Mouse (Mus musculus): Measurements from ENCODE around the gene Cask.
"Not testable (repeated sequence)": the region's sequence is repeated elsewhere in the genome, so short reads cannot be mapped to it uniquely, and the experiment has no call there.

Cask gene

DNA sequence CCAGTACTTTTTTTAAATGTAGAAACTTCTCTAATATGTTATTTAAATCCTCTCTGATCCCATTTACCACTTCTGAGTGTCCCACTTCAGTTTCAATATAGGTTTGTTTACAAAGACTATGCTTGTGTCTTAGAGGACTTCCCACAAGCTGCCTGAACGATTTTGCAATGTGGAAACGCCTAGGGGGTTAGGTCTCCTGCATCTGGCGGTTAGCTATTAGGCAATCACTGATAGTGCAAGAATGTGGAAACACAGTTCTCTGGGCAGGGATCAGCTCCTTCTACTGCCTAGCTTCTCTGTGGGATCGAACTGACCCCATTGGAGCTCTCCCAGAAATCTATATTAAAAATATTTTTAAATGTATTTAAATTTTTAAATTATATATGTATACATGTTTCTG, at the start of gene Cask:
Cask (minus strand) TSS at position 83 of the 400 bp plus-strand sequence.
- no peak for DNase-seq (ENCODE audit: low spot score)

- DNase-seq (ENCODE audit: low spot score) = no peak
Measured at GRCm38 (mm10) chrX:13889976-13890375, 38.8 kb upstream of the Cask start.

- no peak for DNase-seq (ENCODE audit: low spot score)
Measured at GRCm38 (mm10) chrX:13884348-13884747, 33.2 kb upstream of the Cask start.

DNA sequence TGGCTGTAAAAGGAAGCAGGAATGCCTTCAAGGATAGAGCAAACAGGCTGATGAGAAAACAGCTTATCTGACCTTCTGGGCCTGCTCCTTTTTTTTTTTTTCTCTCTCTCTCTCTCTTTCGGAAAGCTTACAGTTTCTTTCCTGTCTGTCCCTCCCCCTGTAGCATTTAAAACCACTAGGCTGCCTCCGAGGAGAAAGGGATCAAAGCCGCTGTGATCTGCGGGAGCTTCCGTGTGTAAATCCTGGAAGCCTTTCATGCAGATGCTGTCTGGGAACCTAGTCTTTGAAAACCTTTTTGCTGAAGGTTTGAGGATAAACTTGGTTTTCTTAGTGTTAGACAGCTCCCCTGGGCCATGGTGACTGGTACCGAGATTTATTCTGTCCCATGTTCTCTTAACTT, 30.8 kb upstream of the Cask start:
- no peak for DNase-seq (ENCODE audit: low spot score)

DNA sequence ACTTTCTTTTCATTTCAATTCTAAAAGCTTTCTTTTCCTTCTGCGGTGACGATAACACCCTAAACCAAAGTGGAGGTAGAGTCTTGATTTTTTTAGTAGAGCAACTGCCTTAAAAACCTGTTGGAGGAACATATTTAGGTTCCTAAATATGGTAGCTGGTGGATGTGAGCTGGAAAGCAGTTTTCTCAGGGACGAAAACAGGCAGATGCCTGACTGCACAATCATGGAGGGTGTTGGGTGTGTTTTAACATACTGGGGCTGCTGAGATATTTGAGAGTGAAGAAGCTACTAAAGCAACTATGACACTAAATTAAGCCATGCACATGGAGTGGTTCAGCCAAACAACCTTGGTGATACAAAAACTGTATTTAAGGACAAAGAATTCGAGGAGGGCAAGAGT, 9.0 kb upstream of the Cask start:
- DNase-seq (ENCODE audit: low spot score) = no peak

GRCm38 (mm10) chrX:13859051-13859450, 7.9 kb upstream of the Cask start:
- DNase-seq (ENCODE audit: low spot score) = no peak

DNA sequence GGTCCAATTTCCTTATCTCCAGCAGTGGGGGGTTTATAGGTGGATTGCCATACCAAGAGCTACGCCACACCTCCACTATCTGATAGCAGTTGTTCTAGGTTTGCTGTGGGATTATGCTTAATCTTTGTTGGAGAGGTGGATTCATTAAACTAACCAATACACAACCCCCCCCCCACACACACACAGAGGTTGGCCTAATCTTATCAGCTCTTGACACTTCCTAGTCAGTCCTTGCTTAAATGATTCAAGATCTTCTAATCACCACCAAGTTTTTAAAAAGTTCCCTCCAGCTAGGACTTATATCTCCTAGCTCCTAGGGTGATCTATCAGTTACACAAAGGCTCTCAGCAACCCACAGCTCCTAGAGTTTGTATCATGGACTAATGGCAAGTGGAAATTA, 2.7 kb downstream of the Cask start:
- DNase-seq (ENCODE audit: low spot score) = no peak

DNA sequence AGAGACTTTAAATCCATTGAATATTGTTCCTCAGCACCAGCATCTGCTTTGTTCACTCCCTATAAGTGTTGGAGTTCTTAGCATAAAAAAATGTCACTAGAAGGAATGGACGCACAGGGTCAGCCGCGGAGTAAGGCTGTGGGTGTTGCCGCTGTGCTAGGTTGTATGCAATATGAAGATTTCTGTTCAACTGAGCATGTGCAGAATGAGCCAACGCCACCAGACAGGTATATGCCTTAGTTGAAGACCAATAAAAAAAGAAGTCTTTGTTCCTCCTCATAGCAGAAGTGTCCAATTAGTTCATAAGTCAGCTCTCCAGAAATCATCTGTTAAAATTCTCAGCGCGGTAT, 3.7 kb downstream of the Cask start:
- DNase-seq (ENCODE audit: low spot score) = peak; percentile 21

GRCm38 (mm10) chrX:13846653-13847501, 4.3 kb downstream of the Cask start:
- DNase-seq (ENCODE audit: low spot score) = peak; percentile 90

GRCm38 (mm10) chrX:13845858-13846652, 5.1 kb downstream of the Cask start:
- peak; percentile 48 for DNase-seq (ENCODE audit: low spot score)

GRCm38 (mm10) chrX:13845141-13845857, 5.9 kb downstream of the Cask start:
- DNase-seq (ENCODE audit: low spot score) = peak; percentile 54

DNA sequence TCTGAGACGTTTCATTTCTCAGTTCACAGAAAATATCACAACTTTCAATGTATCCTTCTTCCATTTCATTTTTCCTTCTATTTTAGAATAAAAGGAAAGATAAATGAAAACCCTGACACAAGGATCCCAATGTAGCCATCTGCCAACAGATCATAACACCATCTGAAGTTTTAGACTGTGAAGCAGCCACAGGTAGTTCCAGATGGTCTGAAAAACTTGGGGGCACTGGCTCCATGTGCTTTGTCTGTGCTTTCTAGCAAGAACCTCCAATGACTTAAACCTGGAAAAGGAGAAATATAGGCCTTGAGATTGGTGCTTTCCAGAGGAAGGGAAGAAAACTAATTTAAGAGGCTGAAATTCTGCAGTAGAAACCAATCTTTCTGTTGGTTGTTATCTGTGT, 28.4 kb downstream of the Cask start:
- DNase-seq (ENCODE audit: low spot score) = no peak

DNA sequence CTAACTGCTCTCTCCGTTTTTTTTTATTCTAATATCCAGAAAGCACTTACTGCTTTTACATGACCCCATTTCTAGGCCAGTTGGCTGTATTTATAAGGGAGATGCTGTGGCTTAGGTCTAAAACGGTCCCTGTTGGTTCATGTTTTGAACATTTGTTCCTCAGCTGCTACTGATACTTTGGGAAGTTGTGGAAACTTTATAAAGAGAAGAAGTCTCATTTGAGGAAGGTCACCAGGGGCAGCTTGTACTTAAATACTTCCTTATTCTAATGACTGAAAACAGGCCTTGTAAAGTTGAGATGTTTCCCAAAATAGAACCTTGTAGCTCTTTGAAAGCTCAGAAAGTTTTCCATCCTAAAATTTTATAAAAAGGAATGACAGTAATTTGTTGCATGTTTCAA, 52.4 kb downstream of the Cask start:
- no peak for DNase-seq (ENCODE audit: low spot score)

GRCm38 (mm10) chrX:13765672-13766071, 85.5 kb downstream of the Cask start:
- DNase-seq (ENCODE audit: low spot score) = no peak

DNA sequence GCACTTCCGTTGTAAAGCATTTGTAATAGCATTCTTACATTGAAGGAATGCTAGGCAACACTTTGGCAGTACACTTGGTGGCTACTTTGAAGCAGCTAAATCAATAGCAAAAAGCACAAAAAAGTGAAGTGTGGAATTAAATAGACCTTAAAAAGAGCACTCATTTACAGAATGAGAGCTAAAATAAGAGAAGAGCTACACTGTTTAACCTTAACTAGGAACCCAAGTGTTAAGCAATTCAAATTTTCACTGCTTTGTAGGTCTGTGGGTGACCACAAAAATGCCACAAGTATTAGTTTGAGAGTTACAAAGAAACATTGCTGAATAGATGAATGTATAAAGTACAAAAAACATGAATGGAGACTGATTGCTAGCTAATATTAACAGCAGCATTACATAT, 86.1 kb downstream of the Cask start:
- DNase-seq (ENCODE audit: low spot score) = no peak

DNA sequence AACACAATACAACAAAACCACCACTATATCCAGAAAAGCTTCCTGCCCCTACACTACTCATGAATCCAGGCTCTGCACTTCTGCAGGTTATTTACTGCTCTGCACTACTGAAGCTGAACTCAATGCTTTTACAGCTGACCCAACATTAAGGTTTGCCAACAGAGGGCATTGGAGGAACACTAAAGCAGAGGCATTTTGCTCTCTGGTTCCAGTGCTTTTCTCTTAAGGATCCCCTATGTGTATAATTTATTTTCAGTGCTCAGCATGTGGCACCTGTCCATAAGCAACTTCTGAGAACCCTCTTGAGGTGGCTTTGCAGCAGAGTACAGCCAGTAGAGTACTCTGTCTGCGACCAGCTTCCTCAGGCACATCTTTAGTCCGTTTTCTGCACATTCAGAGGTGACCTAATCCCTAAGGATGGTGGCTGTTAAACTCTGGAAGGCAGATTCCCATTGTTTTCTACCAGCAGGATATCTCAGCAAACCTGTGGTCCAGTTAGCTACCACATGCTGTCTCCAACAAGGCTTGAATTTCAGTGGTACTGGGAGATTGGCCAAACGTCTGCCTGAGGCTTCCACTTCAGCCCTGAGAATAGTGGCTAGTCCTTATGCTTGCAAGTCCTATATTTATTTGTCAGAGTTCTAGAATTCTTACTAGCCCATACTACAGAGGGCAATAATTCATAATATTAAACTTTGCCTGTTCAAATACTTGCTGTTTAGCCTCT, 93.7 kb downstream of the Cask start:
- DNase-seq (ENCODE audit: low spot score) = peak; percentile 12

DNA sequence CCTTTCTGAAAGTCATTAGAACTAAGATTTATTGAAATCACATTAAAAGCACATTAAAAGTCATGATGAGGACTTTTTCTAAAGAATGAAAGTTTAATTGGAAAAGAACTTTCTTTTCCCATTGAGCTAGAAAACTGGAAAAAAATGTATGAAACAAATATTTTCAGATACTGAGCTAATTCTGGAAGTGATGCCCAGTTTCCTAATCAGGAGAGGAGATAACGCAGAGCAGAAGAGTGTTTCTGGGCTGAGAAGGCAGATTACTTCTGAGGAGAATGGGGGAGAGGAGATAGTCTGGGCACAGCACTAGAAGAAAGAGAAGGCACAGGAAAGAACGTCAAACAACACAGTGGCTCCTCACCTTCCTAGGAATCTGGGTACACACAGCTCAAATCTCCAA, 110.1 kb downstream of the Cask start:
- DNase-seq (ENCODE audit: low spot score) = no peak

GRCm38 (mm10) chrX:13730785-13731184, 120.4 kb downstream of the Cask start:
- not testable (repeated sequence) for DNase-seq (ENCODE audit: low spot score)

DNA sequence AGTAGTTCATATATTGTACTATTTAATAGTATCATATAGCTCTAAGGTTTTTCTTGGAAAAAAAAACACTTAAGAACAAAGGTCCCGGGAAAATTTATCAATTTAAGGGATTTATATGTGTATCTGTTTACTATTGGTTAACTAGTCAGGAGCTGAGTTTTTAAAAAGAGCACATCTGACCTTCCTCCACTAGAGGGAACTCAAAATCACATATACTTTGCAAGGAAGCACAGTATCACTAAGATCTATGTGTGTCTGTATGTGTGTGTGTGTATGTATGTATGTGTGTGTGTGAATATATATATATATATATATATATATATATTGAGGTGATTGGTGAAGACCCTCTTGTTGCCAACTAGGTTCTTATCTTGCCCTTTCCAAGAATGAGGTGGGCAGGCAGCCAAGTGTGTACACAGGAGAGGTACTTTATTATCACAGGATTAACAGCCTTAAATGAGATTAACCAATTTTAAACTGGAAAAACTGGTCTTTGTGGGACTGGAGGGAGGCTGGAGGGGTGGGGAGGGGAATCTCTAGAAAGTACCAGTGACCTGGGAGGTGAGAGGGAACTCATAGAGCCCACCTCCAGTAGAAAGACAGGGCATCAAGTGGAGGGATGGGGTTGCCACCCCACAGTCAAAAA, 121.2 kb downstream of the Cask start:
- no peak for DNase-seq (ENCODE audit: low spot score)

- DNase-seq (ENCODE audit: low spot score) = no peak
Measured at GRCm38 (mm10) chrX:13725573-13726403, 125.4 kb downstream of the Cask start.

Data from MN1 (cell line).